In genomic region chr2:164767812-164768540, GRCm38 (mm10) we compare ENCODE assay signal across 12 mouse cellular contexts. TPM values are rescaled to one million over a fixed set of nuclear protein-coding genes. Genes with fewer than 3 reads are reported as not detected.
DNase-seq lines count a peak whose midpoint lies in the region; ATAC-seq and TF ChIP-seq lines count a peak whose summit lies in the region.
"Had no signal": no experiment of that assay in that cellular context is flagged by ENCODE, and none has a peak within 500 bp of the region (broad histone marks: within the 10 kb centered on the region; RNA-seq: fewer than 3 reads in every experiment).

No protein-coding gene starts in this region.

- no peak for TF ChIP-seq EP300 in ES-Bruce4 (IDR thresholded peaks at IDR 0.05; ENCODE audit: insufficient read depth, low read depth, low read length)

- H3K36me3 ChIP-seq in forebrain, embryonic 11.5 days (ENCODE audit: control insufficient read depth, insufficient read depth, low read length), result peaks cover 9% of the 10 kb centered on the region
- peaks cover 68% of the 10 kb centered on the region for H3K36me3 ChIP-seq in forebrain, embryonic 13.5 days (ENCODE audit: poor library complexity, severe bottlenecking)
- peaks cover 61% of the 10 kb centered on the region for H3K36me3 ChIP-seq in ES-Bruce4 (ENCODE audit: control insufficient read depth, insufficient read depth, low read length, poor library complexity, severe bottlenecking)
- peaks cover 61% of the 10 kb centered on the region for H3K36me3 ChIP-seq in limb, embryonic 15.5 days

- 94% methylated on average over 15 of the region's 15 CpGs for WGBS in forebrain, embryonic 11.5 days
- WGBS in forebrain, embryonic 13.5 days, result 90% methylated on average over 15 of the region's 15 CpGs
- WGBS in limb, embryonic 15.5 days, result 82% methylated on average over 15 of the region's 15 CpGs

- H3K9ac ChIP-seq in forebrain, embryonic 11.5 days (ENCODE audit: low read length), result no peak overlapping the region
- H3K9ac ChIP-seq in forebrain, embryonic 13.5 days, result no peak overlapping the region
- H3K9ac ChIP-seq in ES-Bruce4 (ENCODE audit: low read depth, poor library complexity, severe bottlenecking), result peak overlapping the region; percentile 81
- no peak overlapping the region for H3K9ac ChIP-seq in limb, embryonic 15.5 days
- H3K9ac ChIP-seq: embryonic facial prominence, embryonic 12.5 days; forebrain, postnatal 0 days had no signal

- TF ChIP-seq CTCF in ES-Bruce4 (IDR thresholded peaks at IDR 0.05; ENCODE audit: low read depth, low read length), result no peak

- no peak overlapping the region for H3K27ac ChIP-seq in forebrain, embryonic 11.5 days (ENCODE audit: low read depth, low read length)
- H3K27ac ChIP-seq in forebrain, embryonic 13.5 days, result no peak overlapping the region
- 0 out of 2 replicates have a peak overlapping the region, but pooled peaks have one; percentile 17 for H3K27ac ChIP-seq in ES-Bruce4 (ENCODE audit: insufficient read depth, low read length)
- H3K27ac ChIP-seq in limb, embryonic 15.5 days, result 0 out of 2 replicates have a peak overlapping the region, but pooled peaks have one; percentile 33
- H3K27ac ChIP-seq: embryonic facial prominence, embryonic 12.5 days had no signal

- peaks cover 15% of the 10 kb centered on the region for H3K4me1 ChIP-seq in forebrain, embryonic 11.5 days (replicated peaks; ENCODE audit: control insufficient read depth, insufficient read depth, low read length)
- H3K4me1 ChIP-seq in forebrain, embryonic 13.5 days, result peaks cover 26% of the 10 kb centered on the region
- H3K4me1 ChIP-seq in ES-Bruce4 (ENCODE audit: control insufficient read depth, insufficient read depth, low read length), result peaks cover 3% of the 10 kb centered on the region
- peaks cover 26% of the 10 kb centered on the region for H3K4me1 ChIP-seq in limb, embryonic 15.5 days

- TF ChIP-seq POLR2A in ES-Bruce4 (IDR thresholded peaks at IDR 0.05; ENCODE audit: insufficient read depth, low read length), result no peak

- H3K27me3 ChIP-seq in forebrain, embryonic 11.5 days (ENCODE audit: control insufficient read depth, insufficient read depth, low read length), result no peaks in the 10 kb centered on the region
- no peaks in the 10 kb centered on the region for H3K27me3 ChIP-seq in forebrain, embryonic 13.5 days
- H3K27me3 ChIP-seq in ES-Bruce4 (ENCODE audit: control insufficient read depth, insufficient read depth, low read length, poor library complexity, severe bottlenecking), result no peaks in the 10 kb centered on the region
- no peaks in the 10 kb centered on the region for H3K27me3 ChIP-seq in limb, embryonic 15.5 days
- H3K27me3 ChIP-seq: embryonic facial prominence, embryonic 12.5 days had no signal

- H3K4me3 ChIP-seq in forebrain, embryonic 11.5 days (ENCODE audit: low read depth, low read length), result no peak overlapping the region
- H3K4me3 ChIP-seq in forebrain, embryonic 13.5 days, result no peak overlapping the region
- H3K4me3 ChIP-seq in ES-Bruce4 (ENCODE audit: low read depth, low read length), result peak overlapping the region; percentile 69
- no peak overlapping the region for H3K4me3 ChIP-seq in limb, embryonic 15.5 days
- H3K4me3 ChIP-seq: embryonic facial prominence, embryonic 12.5 days had no signal

- no peaks in the 10 kb centered on the region for H3K9me3 ChIP-seq in forebrain, embryonic 11.5 days (ENCODE audit: control insufficient read depth, low read length)
- H3K9me3 ChIP-seq in forebrain, embryonic 13.5 days (replicated peaks), result no peaks in the 10 kb centered on the region
- H3K9me3 ChIP-seq in ES-Bruce4 (replicated peaks; ENCODE audit: control insufficient read depth, insufficient read depth, low read length, poor library complexity, severe bottlenecking), result no peaks in the 10 kb centered on the region
- H3K9me3 ChIP-seq in limb, embryonic 15.5 days, result no peaks in the 10 kb centered on the region
- H3K9me3 ChIP-seq: embryonic facial prominence, embryonic 12.5 days had no signal

- peak; percentile 47 for DNase-seq in forebrain, embryonic 11.5 days (ENCODE audit: low spot score)
- peak; percentile 23 for DNase-seq in kidney, adult 9 months
- no peak for DNase-seq in kidney, postnatal 10 days
- DNase-seq in right cerebral cortex, postnatal 36 days (ENCODE audit: low spot score in 2 of 2), result no peak
- DNase-seq: cerebellum, adult 9-11 months; forebrain, postnatal 0 days; gastrocnemius, postnatal 36 days; layer of hippocampus, adult 9-11 months had no signal

- no peak overlapping the region for H3K4me2 ChIP-seq in forebrain, embryonic 11.5 days (ENCODE audit: low read depth, low read length, severe bottlenecking)
- H3K4me2 ChIP-seq in forebrain, embryonic 13.5 days, result no peak overlapping the region
- H3K4me2 ChIP-seq in limb, embryonic 15.5 days, result no peak overlapping the region
- H3K4me2 ChIP-seq: embryonic facial prominence, embryonic 12.5 days had no signal

- no peak for ATAC-seq in forebrain, embryonic 11.5 days (replicated peaks; ENCODE audit: low FRiP score)
- no peak for ATAC-seq in forebrain, embryonic 13.5 days
- no peak for ATAC-seq in limb, embryonic 15.5 days (ENCODE audit: insufficient number of reproducible peaks, low FRiP score, low TSS enrichment, low read depth)
- ATAC-seq: forebrain, postnatal 0 days had no signal

RNA-seq across cellular contexts. Expression of gene Ube2c, which starts 1.7 kb away (rescaled TPM):
- 677 and 686 TPM in 2 replicates for polyA plus RNA-seq in forebrain, embryonic 11.5 days (2014; fragmentation: Nextera tagmentation; extraction: Ambion mirVana)
- polyA plus RNA-seq in forebrain, embryonic 13.5 days (2015; fragmentation: Nextera tagmentation; extraction: Ambion mirVana), result 476 and 507 TPM in 2 replicates
- 366 and 371 TPM in 2 replicates for polyA plus RNA-seq in ES-Bruce4 (2011; ENCODE audit: insufficient read depth, insufficient read length, low read depth, missing spikeins)
- polyA plus RNA-seq in limb, embryonic 15.5 days (2015; fragmentation: Nextera tagmentation; extraction: Ambion mirVana), result 293 and 311 TPM in 2 replicates

RNA-seq across cellular contexts. Expression of gene Tnnc2, which starts 11.8 kb away (rescaled TPM):
- polyA plus RNA-seq in forebrain, embryonic 11.5 days (2014; fragmentation: Nextera tagmentation; extraction: Ambion mirVana), result not detected in 2 replicates
- not detected in 2 replicates for polyA plus RNA-seq in forebrain, embryonic 13.5 days (2015; fragmentation: Nextera tagmentation; extraction: Ambion mirVana)
- polyA plus RNA-seq in ES-Bruce4 (2011; ENCODE audit: insufficient read depth, insufficient read length, low read depth, missing spikeins), result 0.88 and 1.6 TPM in 2 replicates
- polyA plus RNA-seq in limb, embryonic 15.5 days (2015; fragmentation: Nextera tagmentation; extraction: Ambion mirVana), result 350 and 1,119 TPM in 2 replicates

RNA-seq across cellular contexts. Expression of gene Snx21, which starts 17.6 kb away (rescaled TPM):
- polyA plus RNA-seq in forebrain, embryonic 11.5 days (2014; fragmentation: Nextera tagmentation; extraction: Ambion mirVana), result 13.1 and 13.2 TPM in 2 replicates
- 14.7 and 15.4 TPM in 2 replicates for polyA plus RNA-seq in forebrain, embryonic 13.5 days (2015; fragmentation: Nextera tagmentation; extraction: Ambion mirVana)
- polyA plus RNA-seq in ES-Bruce4 (2011; ENCODE audit: insufficient read depth, insufficient read length, low read depth, missing spikeins), result 10.7 and 11.2 TPM in 2 replicates
- polyA plus RNA-seq in limb, embryonic 15.5 days (2015; fragmentation: Nextera tagmentation; extraction: Ambion mirVana), result 33.8 and 40.5 TPM in 2 replicates

RNA-seq across cellular contexts. Expression of gene Dnttip1, which starts 22.2 kb away (rescaled TPM):
- polyA plus RNA-seq in forebrain, embryonic 11.5 days (2014; fragmentation: Nextera tagmentation; extraction: Ambion mirVana), result 80.3 and 80.4 TPM in 2 replicates
- 75.2 and 80.2 TPM in 2 replicates for polyA plus RNA-seq in forebrain, embryonic 13.5 days (2015; fragmentation: Nextera tagmentation; extraction: Ambion mirVana)
- polyA plus RNA-seq in ES-Bruce4 (2011; ENCODE audit: insufficient read depth, insufficient read length, low read depth, missing spikeins), result 26.7 and 30.4 TPM in 2 replicates
- polyA plus RNA-seq in limb, embryonic 15.5 days (2015; fragmentation: Nextera tagmentation; extraction: Ambion mirVana), result 61.0 and 63.9 TPM in 2 replicates

RNA-seq across cellular contexts. Expression of gene Wfdc3, which starts 22.2 kb away (rescaled TPM):
- polyA plus RNA-seq in forebrain, embryonic 11.5 days (2014; fragmentation: Nextera tagmentation; extraction: Ambion mirVana), result 0.71 and 0.91 TPM in 2 replicates
- polyA plus RNA-seq in forebrain, embryonic 13.5 days (2015; fragmentation: Nextera tagmentation; extraction: Ambion mirVana), result 0.92 and 1.4 TPM in 2 replicates
- polyA plus RNA-seq in ES-Bruce4 (2011; ENCODE audit: insufficient read depth, insufficient read length, low read depth, missing spikeins), result 0.60 and 1.7 TPM in 2 replicates
- polyA plus RNA-seq in limb, embryonic 15.5 days (2015; fragmentation: Nextera tagmentation; extraction: Ambion mirVana), result 0.41 and 0.50 TPM in 2 replicates

Comparison
In these comparisons a context has a peak if more than half of its experiments do, and no peak if none do; other contexts are left out.
1. DNase-seq: peak in forebrain, embryonic 11.5 days (single experiment) and kidney, adult 9 months (single experiment); none in kidney, postnatal 10 days (single experiment) and right cerebral cortex, postnatal 36 days (0 of 2).
2. H3K27ac ChIP-seq: peak in ES-Bruce4 (single experiment) and limb, embryonic 15.5 days (single experiment); none in forebrain, embryonic 11.5 days (single experiment) and forebrain, embryonic 13.5 days (single experiment).
3. RNA of gene Tnnc2, which starts 11.8 kb away (polyA plus RNA-seq): 350 to 1,119 TPM in limb, embryonic 15.5 days; 0.88 to 1.6 TPM in ES-Bruce4, not detected in forebrain, embryonic 11.5 days and not detected in forebrain, embryonic 13.5 days; every median in the first group is over 100 times any median in the second.